Mouse (Mus musculus) lung, embryonic 15.5 days (tissue): Measurements from ENCODE around the gene Lipm. TPM values are rescaled to one million over a fixed set of nuclear protein-coding genes. Genes with fewer than 3 reads are reported as not detected.

Experiments
- ATAC-seq: fragments of 200-750 bp; cut with Nextera tagmentation; 2 replicates; pipeline ENCODE4 v1.8.0; 2017; ENCODE audit warnings: moderate number of reproducible peaks, borderline replicate concordance; ENCODE audit not compliant: low FRiP score, low TSS enrichment; ENCODE audit errors: extremely low read depth
- H3K27ac ChIP-seq: fragments of 300-500 bp; sonication (generic); 2 replicates; pipeline ENCODE4 v1.5.1; 2015; ENCODE audit warnings: moderate library complexity, mild to moderate bottlenecking, inconsistent platforms
- H3K27me3 ChIP-seq: fragments of 300-500 bp; sonication (generic); 2 replicates; pipeline ENCODE4 v1.6.1; 2015; ENCODE audit warnings: inconsistent platforms
- H3K36me3 ChIP-seq: fragments of 300-500 bp; sonication (generic); 2 replicates; pipeline ENCODE4 v1.6.1; 2015; ENCODE audit warnings: inconsistent platforms
- H3K4me1 ChIP-seq: fragments of 300-500 bp; sonication (generic); 2 replicates; pipeline ENCODE4 v1.6.1; 2015; ENCODE audit warnings: inconsistent platforms
- H3K4me2 ChIP-seq: fragments of 300-500 bp; sonication (generic); 2 replicates; pipeline ENCODE4 v1.6.1; 2015; ENCODE audit warnings: inconsistent platforms, mild to moderate bottlenecking, moderate library complexity
- H3K4me3 ChIP-seq: fragments of 300-500 bp; sonication (generic); 2 replicates; pipeline ENCODE4 v1.5.1; 2015; ENCODE audit warnings: mild to moderate bottlenecking, inconsistent platforms
- H3K9ac ChIP-seq: fragments of 300-500 bp; sonication (generic); 2 replicates; pipeline ENCODE4 v1.6.1; 2015; ENCODE audit warnings: inconsistent platforms
- H3K9me3 ChIP-seq: fragments of 300-500 bp; sonication (generic); 2 replicates; pipeline ENCODE4 v1.6.1; 2016; ENCODE audit warnings: inconsistent platforms
- WGBS: fragments of 180-500 bp; shearing (Covaris S2); methylation state at CpG from one replicate; pipeline ENCODE4 v1.1.7; 2015; 5-methylcytosine and 5-hydroxymethylcytosine counted together
- polyA plus RNA-seq: library from polyadenylated mRNA; unstranded; fragments of >200 nt; fragmentation: Nextera tagmentation; extraction: Ambion mirVana; gene quantifications from 2 replicates; pipeline ENCODE4 v1.2.1, GENCODE M21; 2015

Lipm gene
- polyA plus RNA-seq = 0.12 TPM in 1 of 2 replicates, not detected in the other

- H3K27me3 ChIP-seq = no peaks in the 10 kb centered on the region
- H3K27ac ChIP-seq = no peak within 1 kb of the TSS
- H3K36me3 ChIP-seq = no peaks in the 10 kb centered on the region
- no peak for ATAC-seq
- H3K4me2 ChIP-seq = no peak within 1 kb of the TSS
- H3K4me3 ChIP-seq = no peak within 1 kb of the TSS
- no peak within 1 kb of the TSS for H3K9ac ChIP-seq
- no peaks in the 10 kb centered on the region for H3K9me3 ChIP-seq
- no peaks in the 10 kb centered on the region for H3K4me1 ChIP-seq
- 79% methylated on average over 4 of the region's 4 CpGs for WGBS
These were observed at the start of gene Lipm for GRCm38 (mm10) chr19:34100633-34101032. TSS of gene Lipm (plus strand) at chr19:34100933.

GRCm38 (mm10) chr19:34051502-34051901, 49.2 kb upstream of the Lipm start:
- no peak overlapping the region for H3K9ac ChIP-seq
- no peaks in the 10 kb centered on the region for H3K9me3 ChIP-seq
- no peaks in the 10 kb centered on the region for H3K36me3 ChIP-seq
- H3K4me1 ChIP-seq = no peaks in the 10 kb centered on the region
- no peak for ATAC-seq
- no peaks in the 10 kb centered on the region for H3K27me3 ChIP-seq
- no peak overlapping the region for H3K4me3 ChIP-seq
- 76% methylated on average over 3 of the region's 3 CpGs for WGBS
- no peak overlapping the region for H3K4me2 ChIP-seq
- no peak overlapping the region for H3K27ac ChIP-seq

GRCm38 (mm10) chr19:34063547-34063946, 37.2 kb upstream of the Lipm start:
- Histone ChIP-seq H3K4me2 (no peak overlapping the region), H3K4me3 (no peak overlapping the region), H3K27me3 (no peaks in the 10 kb centered on the region), H3K4me1 (no peaks in the 10 kb centered on the region), H3K36me3 (no peaks in the 10 kb centered on the region), H3K9me3 (no peaks in the 10 kb centered on the region), H3K27ac (no peak overlapping the region), H3K9ac (no peak overlapping the region)
- ATAC-seq = no peak
- 43% methylated on average over 1 of the region's 1 CpGs for WGBS

DNA sequence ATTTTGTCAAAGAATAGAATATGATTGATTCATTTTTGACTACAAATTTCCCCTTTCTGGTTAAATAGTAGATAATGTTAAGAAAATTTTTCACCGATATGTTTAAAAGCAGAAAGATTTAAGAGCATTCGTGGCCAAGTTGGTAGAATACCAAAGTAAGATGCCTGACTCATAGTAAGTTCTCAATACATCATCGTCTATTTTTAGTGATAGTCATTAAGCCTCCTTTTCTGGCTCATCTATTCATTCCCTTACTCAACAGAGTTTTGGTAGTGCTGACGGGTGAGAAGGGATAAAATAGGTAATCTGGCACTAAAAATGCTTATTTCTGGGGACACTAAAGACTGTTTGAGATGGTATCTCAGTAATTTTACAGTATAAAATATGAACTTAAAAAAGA, 36.7 kb upstream of the Lipm start:
- no peak for ATAC-seq
- Histone ChIP-seq H3K27me3 (no peaks in the 10 kb centered on the region), H3K36me3 (no peaks in the 10 kb centered on the region), H3K4me2 (no peak overlapping the region), H3K27ac (no peak overlapping the region), H3K4me1 (no peaks in the 10 kb centered on the region), H3K4me3 (no peak overlapping the region), H3K9ac (no peak overlapping the region), H3K9me3 (no peaks in the 10 kb centered on the region)
- WGBS = 81% methylated on average over 4 of the region's 4 CpGs

- Histone ChIP-seq H3K36me3 (no peaks in the 10 kb centered on the region), H3K4me2 (no peak within 1 kb of the TSS), H3K27me3 (no peaks in the 10 kb centered on the region), H3K9ac (no peak within 1 kb of the TSS), H3K27ac (no peak within 1 kb of the TSS), H3K4me1 (no peaks in the 10 kb centered on the region), H3K9me3 (no peaks in the 10 kb centered on the region), H3K4me3 (no peak within 1 kb of the TSS)
- 83% methylated on average over 9 of the region's 9 CpGs for WGBS
- ATAC-seq = no peak
These were observed 33.8 kb upstream of the Lipm start, which contains the start of gene Lipn for GRCm38 (mm10) chr19:34066779-34067472. TSS of gene Lipn (plus strand) at chr19:34067358.

DNA sequence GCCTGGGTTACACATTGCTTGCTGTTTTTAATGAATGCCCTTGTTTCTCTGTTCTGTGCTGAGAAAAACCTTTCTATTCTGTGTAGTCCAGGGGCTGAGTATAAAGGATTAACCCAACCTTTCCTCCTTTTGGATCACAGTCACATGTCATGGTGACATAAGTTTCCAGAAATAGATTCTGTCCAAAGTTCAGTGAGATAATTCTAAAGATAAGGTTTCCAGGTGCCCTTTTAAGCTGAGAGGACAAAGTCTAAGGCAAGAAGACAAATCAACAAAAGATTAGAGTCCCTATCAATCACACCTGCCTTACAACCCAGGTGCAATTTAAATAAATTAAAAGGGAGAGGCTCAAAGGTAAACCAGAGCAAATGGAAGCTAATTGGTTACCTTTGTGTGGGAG, 26.5 kb upstream of the Lipm start:
- no peaks in the 10 kb centered on the region for H3K9me3 ChIP-seq

GRCm38 (mm10) chr19:34078130-34078529, 22.6 kb upstream of the Lipm start:
- H3K4me3 ChIP-seq = no peak overlapping the region
- no peaks in the 10 kb centered on the region for H3K36me3 ChIP-seq
- no peaks in the 10 kb centered on the region for H3K4me1 ChIP-seq
- no peak overlapping the region for H3K27ac ChIP-seq
- H3K27me3 ChIP-seq = no peaks in the 10 kb centered on the region
- no peaks in the 10 kb centered on the region for H3K9me3 ChIP-seq
- no peak for ATAC-seq
- 50% methylated on average over 2 of the region's 2 CpGs for WGBS
- H3K9ac ChIP-seq = no peak overlapping the region
- H3K4me2 ChIP-seq = no peak overlapping the region

More for the DNA sequence above, 26.5 kb upstream of the Lipm start:
- H3K4me1 ChIP-seq = no peaks in the 10 kb centered on the region
- no peak for ATAC-seq
- no peaks in the 10 kb centered on the region for H3K36me3 ChIP-seq
- H3K4me3 ChIP-seq = no peak overlapping the region
- H3K27ac ChIP-seq = no peak overlapping the region
- no peak overlapping the region for H3K9ac ChIP-seq
- H3K27me3 ChIP-seq = no peaks in the 10 kb centered on the region
- no peak overlapping the region for H3K4me2 ChIP-seq

- no peaks in the 10 kb centered on the region for H3K4me1 ChIP-seq
- no peaks in the 10 kb centered on the region for H3K36me3 ChIP-seq
- H3K9me3 ChIP-seq = no peaks in the 10 kb centered on the region
- 65% methylated on average over 3 of the region's 3 CpGs for WGBS
- no peak overlapping the region for H3K27ac ChIP-seq
- no peak overlapping the region for H3K4me2 ChIP-seq
- no peak overlapping the region for H3K9ac ChIP-seq
- no peak for ATAC-seq
- H3K4me3 ChIP-seq = no peak overlapping the region
- no peaks in the 10 kb centered on the region for H3K27me3 ChIP-seq
These were observed 11.6 kb upstream of the Lipm start for GRCm38 (mm10) chr19:34089011-34089680.

DNA sequence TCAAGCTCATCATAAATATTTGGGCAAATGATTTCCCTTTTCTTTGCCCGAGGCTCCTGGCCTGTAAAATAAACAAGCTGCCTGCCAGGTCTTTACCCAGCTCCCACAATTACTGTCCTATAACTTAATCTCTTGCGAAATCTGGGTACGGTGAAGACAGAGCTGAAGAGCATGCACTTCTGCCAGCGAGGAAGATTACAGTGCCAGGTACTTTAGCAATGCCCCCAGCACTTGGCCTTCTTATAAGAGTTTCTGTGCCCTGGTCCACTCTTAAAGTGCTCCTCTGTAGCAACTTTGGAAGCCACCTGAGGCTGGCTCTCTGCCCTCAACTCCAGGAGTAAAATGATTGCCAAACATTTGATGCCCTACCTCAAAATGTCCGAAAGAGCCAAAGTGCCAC, 5.4 kb upstream of the Lipm start:
- no peak overlapping the region for H3K27ac ChIP-seq
- ATAC-seq = no peak
- 55% methylated on average over 5 of the region's 5 CpGs for WGBS
- no peaks in the 10 kb centered on the region for H3K36me3 ChIP-seq
- no peaks in the 10 kb centered on the region for H3K4me1 ChIP-seq
- H3K4me3 ChIP-seq = no peak overlapping the region
- no peaks in the 10 kb centered on the region for H3K9me3 ChIP-seq
- no peak overlapping the region for H3K4me2 ChIP-seq
- no peaks in the 10 kb centered on the region for H3K27me3 ChIP-seq
- no peak overlapping the region for H3K9ac ChIP-seq

GRCm38 (mm10) chr19:34096228-34096627, 4.5 kb upstream of the Lipm start:
- no peak overlapping the region for H3K9ac ChIP-seq
- H3K27ac ChIP-seq = no peak overlapping the region
- no peak overlapping the region for H3K4me2 ChIP-seq
- WGBS = 23% methylated on average over 1 of the region's 1 CpGs
- ATAC-seq = no peak
- no peaks in the 10 kb centered on the region for H3K36me3 ChIP-seq
- no peak overlapping the region for H3K4me3 ChIP-seq
- no peaks in the 10 kb centered on the region for H3K4me1 ChIP-seq
- no peaks in the 10 kb centered on the region for H3K27me3 ChIP-seq
- no peaks in the 10 kb centered on the region for H3K9me3 ChIP-seq

DNA sequence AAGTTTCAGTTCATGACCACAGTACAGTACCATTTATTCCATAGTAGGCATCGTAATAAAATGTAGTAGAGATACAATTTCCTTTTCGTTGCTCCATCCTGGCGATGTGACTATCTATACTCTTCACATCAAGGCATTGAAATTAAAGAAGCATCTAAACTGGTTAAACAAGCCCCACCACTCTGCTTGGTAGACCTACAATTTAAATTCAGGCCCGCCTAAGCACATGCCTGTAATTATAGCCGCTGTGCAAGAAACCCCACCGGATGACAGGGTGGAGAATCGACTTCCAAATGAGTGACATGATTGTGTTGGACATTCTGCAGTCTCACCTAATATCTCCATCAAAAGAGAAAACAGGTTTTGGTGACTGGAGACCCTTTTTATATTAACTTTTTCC, 1.2 kb downstream of the Lipm start:
- H3K27ac ChIP-seq = no peak overlapping the region
- H3K27me3 ChIP-seq = no peaks in the 10 kb centered on the region
- no peaks in the 10 kb centered on the region for H3K4me1 ChIP-seq
- no peaks in the 10 kb centered on the region for H3K9me3 ChIP-seq
- H3K4me2 ChIP-seq = no peak overlapping the region
- 89% methylated on average over 7 of the region's 7 CpGs for WGBS
- ATAC-seq = no peak
- H3K9ac ChIP-seq = no peak overlapping the region
- H3K36me3 ChIP-seq = no peaks in the 10 kb centered on the region
- H3K4me3 ChIP-seq = no peak overlapping the region

DNA sequence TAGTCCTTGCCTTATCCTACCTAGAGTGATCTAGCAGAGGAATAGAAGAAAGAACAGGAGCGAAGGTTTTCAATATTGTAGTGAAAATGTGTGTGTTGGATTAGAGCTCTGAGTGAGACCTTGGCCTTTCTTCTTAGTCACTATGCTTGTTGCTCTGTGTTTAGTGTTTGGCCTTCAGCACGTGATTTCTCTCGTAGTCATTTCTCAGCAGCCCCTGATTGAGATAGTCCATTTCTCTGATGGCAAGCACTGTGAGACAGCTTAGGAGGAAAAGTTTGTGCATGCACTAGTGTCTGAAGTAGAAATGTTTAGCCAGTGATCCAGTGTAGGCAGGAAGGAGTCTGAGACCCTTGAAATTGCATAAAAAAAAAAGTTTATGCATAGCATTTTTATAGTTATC, 4.1 kb downstream of the Lipm start:
- no peaks in the 10 kb centered on the region for H3K9me3 ChIP-seq
- ATAC-seq = no peak
- no peaks in the 10 kb centered on the region for H3K27me3 ChIP-seq
- 84% methylated on average over 3 of the region's 3 CpGs for WGBS
- H3K27ac ChIP-seq = no peak overlapping the region
- H3K36me3 ChIP-seq = no peaks in the 10 kb centered on the region
- no peak overlapping the region for H3K4me2 ChIP-seq
- no peaks in the 10 kb centered on the region for H3K4me1 ChIP-seq
- H3K4me3 ChIP-seq = no peak overlapping the region
- H3K9ac ChIP-seq = no peak overlapping the region
